Mouse (Mus musculus) MEL (cell line): ENCODE results near the gene Ramac. TPM values are rescaled to one million over a fixed set of nuclear protein-coding genes. Genes with fewer than 3 reads are reported as not detected.

ENCODE experiments used
- DNase-seq: peaks from one replicate; pipeline ENCODE4 v3.0.0; 2011; ENCODE audit warnings: low read depth, low spot score
- H3K27ac ChIP-seq: 2 replicates; pipeline ENCODE4 v1.5.1; 2012; ENCODE audit warnings: low read depth, mild to moderate bottlenecking, control low read depth, low read length, moderate library complexity; ENCODE audit not compliant: control insufficient read depth
- H3K27me3 ChIP-seq, 2 experiments: fragments of 150-350 bp in 1 of 2; sonication (generic) in 1 of 2; 2 replicates each; pipeline ENCODE4 v1.6.1; 2012; ENCODE audit warnings: low read length in 2 of 2, mild to moderate bottlenecking in 2 of 2, improper control_type of control experiment in 1 of 2, moderate library complexity in 1 of 2; ENCODE audit not compliant: insufficient read depth in 2 of 2, control insufficient read depth in 1 of 2
- H3K36me3 ChIP-seq, 2 experiments: 2 replicates each; pipeline ENCODE4 v1.6.1; 2012 to 2014; ENCODE audit warnings: low read length in 2 of 2, improper control_type of control experiment in 1 of 2, inconsistent platforms in 1 of 2, mild to moderate bottlenecking in 1 of 2; ENCODE audit not compliant: insufficient read depth in 2 of 2, control insufficient read depth in 1 of 2
- H3K4me1 ChIP-seq, 2 experiments: fragments of 150-350 bp in 1 of 2; sonication (generic) in 1 of 2; 2 replicates each; pipeline ENCODE4 v1.6.1; 2012; ENCODE audit warnings: low read length in 2 of 2, improper control_type of control experiment in 1 of 2, mild to moderate bottlenecking in 1 of 2; ENCODE audit not compliant: insufficient read depth in 2 of 2, control insufficient read depth in 1 of 2
- H3K4me3 ChIP-seq, 2 experiments: fragments of 150-350 bp in 1 of 2; sonication (generic) in 1 of 2; 2 replicates each; pipeline ENCODE4 v1.5.1; 2012; ENCODE audit warnings: low read depth in 2 of 2, low read length in 2 of 2, mild to moderate bottlenecking in 2 of 2, moderate library complexity in 2 of 2, control low read depth in 1 of 2, improper control_type of control experiment in 1 of 2; ENCODE audit not compliant: control insufficient read depth in 1 of 2, insufficient read depth in 1 of 2
- H3K79me2 ChIP-seq: 2 replicates; pipeline ENCODE4 v1.6.1; 2012; ENCODE audit warnings: mild to moderate bottlenecking, low read length, moderate library complexity; ENCODE audit not compliant: control insufficient read depth, poor library complexity, insufficient read depth
- H3K9ac ChIP-seq: 2 replicates; pipeline ENCODE4 v1.6.1; 2012; ENCODE audit warnings: low read depth, mild to moderate bottlenecking, control low read depth, low read length, moderate library complexity; ENCODE audit not compliant: control insufficient read depth, poor library complexity, severe bottlenecking
- H3K9me3 ChIP-seq: fragments of 150-350 bp; sonication (generic); replicated peaks from 2 replicates; pipeline ENCODE4 v1.6.1; 2012; ENCODE audit warnings: mild to moderate bottlenecking, low read length, improper control_type of control experiment, moderate library complexity; ENCODE audit not compliant: insufficient read depth
- BHLHE40 ChIP-seq: IDR thresholded peaks from 2 replicates; pipeline ENCODE4 v1.6.1; 2012; ENCODE audit warnings: low read depth, mild to moderate bottlenecking, inconsistent platforms, low read length, improper control_type of control experiment, borderline replicate concordance
- CHD2 ChIP-seq: IDR thresholded peaks from 2 replicates; pipeline ENCODE4 v1.6.1; 2011; ENCODE audit warnings: low read length, improper control_type of control experiment
- CTCF ChIP-seq, 3 experiments: IDR thresholded peaks in 2 of 3; conservative IDR thresholded peaks in 1 of 3; 2 replicates each; pipeline ENCODE4 v1.5.1; 2011 to 2012; ENCODE audit warnings: low read length in 3 of 3, low read depth in 2 of 3, mild to moderate bottlenecking in 2 of 3, improper control_type of control experiment in 1 of 3, inconsistent platforms in 1 of 3, mixed read lengths in 1 of 3, moderate library complexity in 1 of 3; ENCODE audit not compliant: control insufficient read depth in 1 of 3, insufficient read depth in 1 of 3, poor library complexity in 1 of 3, severe bottlenecking in 1 of 3
- ELF1 ChIP-seq: IDR thresholded peaks from 2 replicates; pipeline ENCODE4 v1.6.1; 2014; ENCODE audit warnings: low read depth, mild to moderate bottlenecking, inconsistent platforms, low read length, improper control_type of control experiment, moderate library complexity
- EP300 ChIP-seq, 2 experiments: IDR thresholded peaks; 2 replicates each; pipeline ENCODE4 v1.6.1; 2011; ENCODE audit warnings: improper control_type of control experiment in 2 of 2, low read length in 2 of 2, low read depth in 1 of 2, mild to moderate bottlenecking in 1 of 2
- ETS1 ChIP-seq: IDR thresholded peaks from 2 replicates; pipeline ENCODE4 v1.6.1; 2012; ENCODE audit warnings: low read depth, mild to moderate bottlenecking, inconsistent platforms, low read length, improper control_type of control experiment, moderate library complexity
- GATA1 ChIP-seq: IDR thresholded peaks from 2 replicates; pipeline ENCODE4 v1.6.1; 2011; ENCODE audit warnings: low read depth, low read length, improper control_type of control experiment
- JUND ChIP-seq: IDR thresholded peaks from 2 replicates; pipeline ENCODE4 v1.6.1; 2011; ENCODE audit warnings: low read depth, mild to moderate bottlenecking, improper control_type of control experiment, low read length
- KAT2A ChIP-seq: conservative IDR thresholded peaks from 2 replicates; pipeline ENCODE4 v1.6.1; 2012; ENCODE audit warnings: low read depth, low read length, improper control_type of control experiment, inconsistent platforms
- MAX ChIP-seq: IDR thresholded peaks from 2 replicates; pipeline ENCODE4 v1.6.1; 2011; ENCODE audit warnings: low read length, improper control_type of control experiment
- MAZ ChIP-seq: IDR thresholded peaks from 2 replicates; pipeline ENCODE4 v1.6.1; 2012; ENCODE audit warnings: low read depth, mild to moderate bottlenecking, inconsistent platforms, low read length, improper control_type of control experiment
- MXI1 ChIP-seq: IDR thresholded peaks from 2 replicates; pipeline ENCODE4 v1.6.1; 2011; ENCODE audit warnings: mild to moderate bottlenecking, low read depth, low read length, improper control_type of control experiment
- MYB ChIP-seq: IDR thresholded peaks from 2 replicates; pipeline ENCODE4 v1.6.1; 2011; ENCODE audit warnings: mild to moderate bottlenecking, low read depth, low read length, improper control_type of control experiment
- MYC ChIP-seq: IDR thresholded peaks from 2 replicates; pipeline ENCODE4 v1.6.1; 2011; ENCODE audit warnings: low read depth, mild to moderate bottlenecking, low read length, improper control_type of control experiment, moderate library complexity
- NELFE ChIP-seq: IDR thresholded peaks from 2 replicates; pipeline ENCODE4 v1.6.1; 2011; ENCODE audit warnings: low read depth, low read length, improper control_type of control experiment
- NRF1 ChIP-seq: IDR thresholded peaks from 2 replicates; pipeline ENCODE4 v1.6.1; 2014; ENCODE audit warnings: low read depth, mild to moderate bottlenecking, inconsistent platforms, low read length, improper control_type of control experiment, moderate library complexity; ENCODE audit not compliant: poor library complexity, insufficient read depth, severe bottlenecking
- POLR2AphosphoS2 ChIP-seq: IDR thresholded peaks from 2 replicates; pipeline ENCODE4 v1.6.1; 2011; ENCODE audit warnings: low read length, improper control_type of control experiment
- RCOR1 ChIP-seq: IDR thresholded peaks from 2 replicates; pipeline ENCODE4 v1.6.1; 2012; ENCODE audit warnings: low read depth, mild to moderate bottlenecking, inconsistent platforms, low read length, improper control_type of control experiment
- SIN3A ChIP-seq: IDR thresholded peaks from 2 replicates; pipeline ENCODE4 v1.6.1; 2012; ENCODE audit warnings: low read length, improper control_type of control experiment, inconsistent platforms
- SMC3 ChIP-seq: IDR thresholded peaks from 2 replicates; pipeline ENCODE4 v1.6.1; 2011; ENCODE audit warnings: low read depth, low read length, improper control_type of control experiment
- TAL1 ChIP-seq: IDR thresholded peaks from 2 replicates; pipeline ENCODE4 v1.6.1; 2012; ENCODE audit warnings: mild to moderate bottlenecking, inconsistent platforms, low read length, moderate library complexity, mixed read lengths
- TBP ChIP-seq: IDR thresholded peaks from 2 replicates; pipeline ENCODE4 v1.8.0; 2011; ENCODE audit warnings: low read depth, low read length, improper control_type of control experiment
- TCF12 ChIP-seq: IDR thresholded peaks from 2 replicates; pipeline ENCODE4 v1.6.1; 2014; ENCODE audit warnings: low read depth, mild to moderate bottlenecking, inconsistent platforms, low read length, improper control_type of control experiment, moderate library complexity
- ZMIZ1 ChIP-seq: IDR thresholded peaks from 2 replicates; pipeline ENCODE4 v1.6.1; 2012; ENCODE audit warnings: low read depth, mild to moderate bottlenecking, inconsistent platforms, low read length, improper control_type of control experiment, moderate library complexity
- polyA plus RNA-seq, 2 experiments: library from polyadenylated mRNA; stranded (reverse) in 1 of 2; unstranded in 1 of 2; fragments of >175 nt in 1 of 2; fragments of >200 nt in 1 of 2; gene quantifications; 2 replicates each; pipeline versions ENCODE4 v1.2.1 to v1.2.4; 2012; ENCODE audit warnings: low replicate concordance in 2 of 2, low read depth in 1 of 2; ENCODE audit not compliant: insufficient read length in 2 of 2, insufficient read depth in 1 of 2, missing spikeins in 1 of 2
- total RNA-seq: library from RNA; depleted of rRNA; stranded (reverse); fragments of 300-350 nt; gene quantifications from 2 replicates; pipeline ENCODE4 v1.2.3, GENCODE M21; 2012

Gene Ramac
- total and polyA plus RNA-seq, 3 experiments: 33.9 to 44.0 TPM; not detected in 1

GRCm38 (mm10) chr7:81772786-81773539 lies 10.2 kb downstream of the Ramac start:
- DNase-seq: peak; percentile 95
- Histone ChIP-seq H3K27ac (peak overlapping the region; percentile 30), H3K4me3 (no peak overlapping the region), H3K36me3 (peaks cover 0 to 19% of the 10 kb centered on the region in 2 experiments; a peak in 3 of 4 replicates), H3K27me3 (no peaks in the 10 kb centered on the region), H3K79me2 (peaks cover 8% of the 10 kb centered on the region), H3K4me1 (peaks cover 7 to 16% of the 10 kb centered on the region in 2 experiments), H3K9ac (no peak overlapping the region), H3K9me3 (no peaks in the 10 kb centered on the region)
- TF ChIP-seq CHD2: no peak
- 0 out of 2 replicates have a peak, but pooled peaks have one; percentile 33 for TF ChIP-seq TBP
- no peak for TF ChIP-seq JUND
- TF ChIP-seq TCF12: no peak
- TF ChIP-seq ETS1: peak; percentile 42; the same call in 1 of the 2 replicates
- no peak for TF ChIP-seq RCOR1
- no peak for TF ChIP-seq NELFE
- no peak for TF ChIP-seq POLR2AphosphoS2
- TF ChIP-seq MAZ: no peak
- TF ChIP-seq MYB: no peak
- TF ChIP-seq SIN3A: peak; percentile 51; the same call in 1 of the 2 replicates
- TF ChIP-seq CTCF (IDR thresholded peaks at IDR 0.05 in 2 of 3, conservative IDR thresholded peaks at IDR 0.05 in 1 of 3; ENCODE audit: control insufficient read depth in 1 of 3, insufficient read depth in 1 of 3, low read depth in 2 of 3, low read length in 3 of 3, poor library complexity in 1 of 3, severe bottlenecking in 1 of 3): no peak
- peak; percentile 36; the same call in 1 of the 2 replicates for TF ChIP-seq MAX
- no peak for TF ChIP-seq NRF1
- TF ChIP-seq ZMIZ1: no peak
- no peak; the same call in 1 of the 2 replicates for TF ChIP-seq MYC
- TF ChIP-seq ELF1: 0 out of 2 replicates have a peak, but pooled peaks have one; percentile 33
- no peak for TF ChIP-seq TAL1
- no peak for TF ChIP-seq EP300 (IDR thresholded peaks at IDR 0.05; ENCODE audit: low read depth in 1 of 2, low read length in 2 of 2)
- no peak for TF ChIP-seq BHLHE40
- peak; percentile 28; the same call in 1 of the 2 replicates for TF ChIP-seq GATA1
- TF ChIP-seq MXI1: peak; percentile 61
- no peak for TF ChIP-seq KAT2A
- TF ChIP-seq SMC3: no peak
- TF ChIP-seq, all 39 proteins: peak for 7
